Mouse (Mus musculus) megakaryocyte-erythroid progenitor cell, adult 5 weeks (primary cell): ENCODE data around the gene Vps45. TPM values are rescaled to one million over a fixed set of nuclear protein-coding genes. Genes with fewer than 3 reads are reported as not detected.

Experiments used
- polyA plus RNA-seq: library from polyadenylated mRNA; stranded (reverse); fragments of >175 nt; gene quantifications from 2 replicates; pipeline ENCODE4 v1.2.3, GENCODE M21; 2012

Vps45 gene
- 6.0 and 7.1 TPM in 2 replicates for polyA plus RNA-seq

GRCm38 (mm10) chr3:96058231-96058896, at the start of gene Vps45:
Gene Vps45, minus strand, starts transcription at chr3:96058466.

GRCm38 (mm10) chr3:96104261-96105065, 46.2 kb upstream of the Vps45 start, which contains the start of gene Otud7b:
Gene Otud7b, plus strand, starts transcription at chr3:96104527.

GRCm38 (mm10) chr3:95995802-95996428, 62.4 kb downstream of the Vps45 start, which contains the start of gene Plekho1:
Gene Plekho1, minus strand, starts transcription at chr3:95996001.

Other genes with a start within 250 kb of the Vps45 start
- gene Rprd2, start 239.6 kb downstream of the Vps45 start, polyA plus RNA-seq: 4.7 and 6.0 TPM in 2 replicates
- gene Prpf3, start 202.6 kb downstream of the Vps45 start, polyA plus RNA-seq: 6.5 and 7.9 TPM in 2 replicates
- gene Mrps21, start 186.9 kb downstream of the Vps45 start, polyA plus RNA-seq: 114 and 124 TPM in 2 replicates
- gene Ciart, start 176.2 kb downstream of the Vps45 start, polyA plus RNA-seq: 10.0 and 15.3 TPM in 2 replicates
- 2.1 and 2.7 TPM in 2 replicates for gene BC028528, start 166.5 kb downstream of the Vps45 start, polyA plus RNA-seq
- 125 and 163 TPM in 2 replicates for gene Aph1a, start 164.5 kb downstream of the Vps45 start, polyA plus RNA-seq
- gene Car14, start 153.8 kb downstream of the Vps45 start, polyA plus RNA-seq: not detected in 2 replicates
- 272 and 489 TPM in 2 replicates for gene Anp32e, start 129.2 kb downstream of the Vps45 start, polyA plus RNA-seq
- gene Plekho1, start 62.5 kb downstream of the Vps45 start, polyA plus RNA-seq: 232 TPM in 2 replicates
- 3.0 and 4.9 TPM in 2 replicates for gene Otud7b, start 46.1 kb upstream of the Vps45 start, polyA plus RNA-seq
- gene Mtmr11, start 103.5 kb upstream of the Vps45 start, polyA plus RNA-seq: not detected in 2 replicates
- gene Sf3b4, start 113.9 kb upstream of the Vps45 start, polyA plus RNA-seq: 524 and 591 TPM in 2 replicates
- gene Sv2a, start 122.7 kb upstream of the Vps45 start, polyA plus RNA-seq: 0.37 and 0.50 TPM in 2 replicates
- gene Bola1, start 161.2 kb upstream of the Vps45 start, polyA plus RNA-seq: 98.4 and 100 TPM in 2 replicates
- 1.1 and 2.0 TPM in 2 replicates for gene Hist2h2ab, start 161.4 kb upstream of the Vps45 start, polyA plus RNA-seq
- gene Hist2h2ac, start 162.4 kb upstream of the Vps45 start, polyA plus RNA-seq: 18.4 and 18.7 TPM in 2 replicates
- gene Hist2h2be, start 162.7 kb upstream of the Vps45 start, polyA plus RNA-seq: 0.49 and 0.75 TPM in 2 replicates
- 25.9 and 32.4 TPM in 2 replicates for gene Hist2h3c2, start 180.7 kb upstream of the Vps45 start, polyA plus RNA-seq
- gene Hist2h2aa2, start 181.8 kb upstream of the Vps45 start, polyA plus RNA-seq: 261 and 264 TPM in 2 replicates
- gene Hist2h2aa1, start 187.0 kb upstream of the Vps45 start, polyA plus RNA-seq: 1.3 and 8.5 TPM in 2 replicates
- gene Hist2h3c1, start 188.2 kb upstream of the Vps45 start, polyA plus RNA-seq: not detected in 2 replicates
- 3.4 and 3.5 TPM in 2 replicates for gene Hist2h4, start 204.8 kb upstream of the Vps45 start, polyA plus RNA-seq
- 28.5 and 35.3 TPM in 2 replicates for gene Hist2h3b, start 210.2 kb upstream of the Vps45 start, polyA plus RNA-seq
- gene Hist2h2bb, start 211.3 kb upstream of the Vps45 start, polyA plus RNA-seq: 0.36 and 1.4 TPM in 2 replicates
- 0.03 and 0.14 TPM in 2 replicates for gene Fcgr1, start 235.5 kb upstream of the Vps45 start, polyA plus RNA-seq